Mouse (Mus musculus): Measurements from ENCODE around the gene Pot1b.

Gene Pot1b

GRCm38 (mm10) chr17:55711984-55712811 lies at the start of gene Pot1b:
TSS of gene Pot1b (minus strand) at chr17:55712628.
- in situ Hi-C loops (cut with MboI, MseI) = loop anchor here (25.0 kb wide), 2 partner anchors 1325 to 1525 kb away; partner anchors contain the start of genes C3, Gpr108, Khsrp and Slc25a41

- in situ Hi-C loops (cut with MboI, MseI) = no loop called here
Measured at GRCm38 (mm10) chr17:55751170-55751569, 38.7 kb upstream of the Pot1b start.

GRCm38 (mm10) chr17:55749786-55750185 lies 37.4 kb upstream of the Pot1b start, which contains the start of gene Adgre4:
TSS of gene Adgre4 (plus strand) at chr17:55749984.
- in situ Hi-C loops (cut with MboI, MseI) = no loop called here

- in situ Hi-C loops (cut with MboI, MseI) = no loop called here
Measured at GRCm38 (mm10) chr17:55736675-55737074, 24.2 kb upstream of the Pot1b start.

GRCm38 (mm10) chr17:55726193-55726592 lies 13.8 kb upstream of the Pot1b start:
- in situ Hi-C loops (cut with MboI, MseI) = no loop called here

- in situ Hi-C loops (cut with MboI, MseI) = loop anchor here (25.0 kb wide), 2 partner anchors 1315 to 1515 kb away; partner anchors contain the start of genes C3, Gpr108, Khsrp and Slc25a41
Measured at GRCm38 (mm10) chr17:55722250-55722649, 9.8 kb upstream of the Pot1b start.

- in situ Hi-C loops (cut with MboI, MseI) = loop anchor here (25.0 kb wide), 2 partner anchors 1316 to 1516 kb away; partner anchors contain the start of genes C3, Gpr108, Khsrp and Slc25a41
Measured at GRCm38 (mm10) chr17:55721270-55721669, 8.8 kb upstream of the Pot1b start.

GRCm38 (mm10) chr17:55702865-55703264 lies 9.6 kb downstream of the Pot1b start:
- in situ Hi-C loops (cut with MboI, MseI) = loop anchor here (5.0 to 25.0 kb wide), 4 partner anchors 179 to 1534 kb away; partner anchors contain the start of genes C3, Gpr108, Khsrp and Slc25a41

GRCm38 (mm10) chr17:55702161-55702820 lies 10.1 kb downstream of the Pot1b start:
- in situ Hi-C loops (cut with MboI, MseI) = loop anchor here (5.0 to 25.0 kb wide), 4 partner anchors 180 to 1535 kb away; partner anchors contain the start of genes C3, Gpr108, Khsrp and Slc25a41

- in situ Hi-C loops (cut with MboI, MseI) = no loop called here
Measured at GRCm38 (mm10) chr17:55699388-55699787, 13.0 kb downstream of the Pot1b start.

- in situ Hi-C loops (cut with MboI, MseI) = no loop called here
Measured at GRCm38 (mm10) chr17:55661099-55661498, 51.3 kb downstream of the Pot1b start.

- in situ Hi-C loops (cut with MboI, MseI) = no loop called here
Measured at GRCm38 (mm10) chr17:55625092-55625491, 87.3 kb downstream of the Pot1b start, which contains the start of gene Vmn2r118. TSS of gene Vmn2r118 (minus strand) at chr17:55625192.

Measured in T-helper 1 cell (primary cell).